Mouse (Mus musculus) liver, adult 2 months (tissue): ENCODE data around the gene Parva.

ENCODE experiments used
- CTCF ChIP-seq: fragments of 200-500 bp; IDR thresholded peaks from 2 replicates; pipeline ENCODE4 v1.5.1; 2011; ENCODE audit warnings: low read depth, low read length, control low read depth
- POLR2A ChIP-seq: fragments of 200-500 bp; IDR thresholded peaks from 2 replicates; pipeline ENCODE4 v1.6.1; 2011; ENCODE audit warnings: low read length, control low read depth; ENCODE audit not compliant: insufficient read depth; ENCODE audit errors: extremely low read depth

DNA sequence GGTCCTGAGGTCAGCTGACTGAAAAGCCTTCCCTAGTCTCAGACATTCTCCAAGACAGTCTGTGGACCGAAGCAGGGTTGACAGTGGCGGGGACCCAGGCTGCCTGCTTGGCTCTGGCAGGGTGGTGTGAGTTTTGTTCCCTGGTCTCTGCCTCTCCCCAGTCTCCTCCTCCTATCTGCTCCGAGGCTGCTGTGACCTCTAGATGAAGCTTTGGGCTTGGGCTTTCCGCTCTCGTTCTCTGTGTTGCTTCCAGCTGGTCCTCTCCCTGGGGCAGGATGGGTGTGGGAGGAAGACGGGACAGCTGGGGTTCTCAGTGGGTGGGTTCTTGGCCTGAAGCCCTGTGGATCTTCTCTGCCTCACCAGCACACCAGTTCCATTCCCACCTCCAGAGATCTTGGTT, 51.8 kb downstream of the Parva start:
- TF ChIP-seq CTCF (no peak), POLR2A (no peak)
